Mouse (Mus musculus): ENCODE results near the gene Szt2. TPM values are rescaled to one million over a fixed set of nuclear protein-coding genes. Genes with fewer than 3 reads are reported as not detected.
A peak's percentile ranks its signal among the peaks of the same experiment; 100 is the strongest.

Szt2 gene
- polyA plus RNA-seq, 1 experiment: 47.0 TPM

GRCm38 (mm10) chr4:118367551-118367950 is 41.5 kb downstream of the Szt2 start:
- no peaks in the 10 kb centered on the region for H3K4me1 ChIP-seq (ENCODE audit: control insufficient read depth, insufficient read depth, insufficient read length)
- H3K27ac ChIP-seq (ENCODE audit: insufficient read depth, low read length): no peak overlapping the region
- H3K27me3 ChIP-seq (ENCODE audit: control insufficient read depth, insufficient read depth, low read length): no peaks in the 10 kb centered on the region
- H3K36me3 ChIP-seq (ENCODE audit: control insufficient read depth, insufficient read depth, low read length): peaks cover 42% of the 10 kb centered on the region
- H3K4me3 ChIP-seq (ENCODE audit: extremely low read depth, insufficient read depth, insufficient read length): no peak overlapping the region
- TF ChIP-seq CTCF (IDR thresholded peaks at IDR 0.05; ENCODE audit: extremely low read depth, insufficient read depth, insufficient read length, insufficient replicate concordance): no peak
- TF ChIP-seq POLR2A (IDR thresholded peaks at IDR 0.05; ENCODE audit: low read depth, low read length): no peak
- DNase-seq (ENCODE audit: low read depth in 1 of 2, low spot score in 2 of 2): no peak
- 90% methylated on average over 12 of the region's 12 CpGs for WGBS

- peaks cover 32% of the 10 kb centered on the region for H3K36me3 ChIP-seq (ENCODE audit: control insufficient read depth, insufficient read depth, low read length)
- 87% methylated on average over 14 of the region's 14 CpGs for WGBS
Observed at GRCm38 (mm10) chr4:118365991-118366390, 43.1 kb downstream of the Szt2 start.

GRCm38 (mm10) chr4:118364641-118365040 is 44.4 kb downstream of the Szt2 start:
- Histone ChIP-seq H3K27me3 (ENCODE audit: control insufficient read depth, insufficient read depth, low read length) (no peaks in the 10 kb centered on the region), H3K36me3 (ENCODE audit: control insufficient read depth, insufficient read depth, low read length) (peaks cover 26% of the 10 kb centered on the region), H3K4me3 (ENCODE audit: extremely low read depth, insufficient read depth, insufficient read length) (no peak overlapping the region), H3K4me1 (ENCODE audit: control insufficient read depth, insufficient read depth, insufficient read length) (peaks cover 4% of the 10 kb centered on the region; the same call in 1 of the 2 replicates), H3K27ac (ENCODE audit: insufficient read depth, low read length) (no peak overlapping the region)
- no peak for DNase-seq (ENCODE audit: low read depth in 1 of 2, low spot score in 2 of 2)
- 97% methylated on average over 13 of the region's 13 CpGs for WGBS
- TF ChIP-seq CTCF (IDR thresholded peaks at IDR 0.05; ENCODE audit: extremely low read depth, insufficient read depth, insufficient read length, insufficient replicate concordance) (no peak), POLR2A (IDR thresholded peaks at IDR 0.05; ENCODE audit: low read depth, low read length) (no peak)

More at GRCm38 (mm10) chr4:118365991-118366390, 43.1 kb downstream of the Szt2 start:
- no peak for DNase-seq (ENCODE audit: low read depth in 1 of 2, low spot score in 2 of 2)
- Histone ChIP-seq H3K4me1 (ENCODE audit: control insufficient read depth, insufficient read depth, insufficient read length) (no peaks in the 10 kb centered on the region), H3K27me3 (ENCODE audit: control insufficient read depth, insufficient read depth, low read length) (no peaks in the 10 kb centered on the region), H3K4me3 (ENCODE audit: extremely low read depth, insufficient read depth, insufficient read length) (no peak overlapping the region), H3K27ac (ENCODE audit: insufficient read depth, low read length) (no peak overlapping the region)
- TF ChIP-seq CTCF (IDR thresholded peaks at IDR 0.05; ENCODE audit: extremely low read depth, insufficient read depth, insufficient read length, insufficient replicate concordance) (no peak), POLR2A (IDR thresholded peaks at IDR 0.05; ENCODE audit: low read depth, low read length) (no peak)

- H3K27me3 ChIP-seq (ENCODE audit: control insufficient read depth, insufficient read depth, low read length): no peaks in the 10 kb centered on the region
- WGBS: 95% methylated on average over 3 of the region's 3 CpGs
- H3K4me1 ChIP-seq (ENCODE audit: control insufficient read depth, insufficient read depth, insufficient read length): peaks cover 4% of the 10 kb centered on the region; the same call in 1 of the 2 replicates
- no peak for DNase-seq (ENCODE audit: low read depth in 1 of 2, low spot score in 2 of 2)
- TF ChIP-seq CTCF (IDR thresholded peaks at IDR 0.05; ENCODE audit: extremely low read depth, insufficient read depth, insufficient read length, insufficient replicate concordance) (no peak), POLR2A (IDR thresholded peaks at IDR 0.05; ENCODE audit: low read depth, low read length) (no peak)
- no peak overlapping the region for H3K4me3 ChIP-seq (ENCODE audit: extremely low read depth, insufficient read depth, insufficient read length)
- H3K27ac ChIP-seq (ENCODE audit: insufficient read depth, low read length): no peak overlapping the region
- peaks cover 23% of the 10 kb centered on the region for H3K36me3 ChIP-seq (ENCODE audit: control insufficient read depth, insufficient read depth, low read length)
Observed at GRCm38 (mm10) chr4:118363985-118364384, 45.1 kb downstream of the Szt2 start.

- no peak for DNase-seq (ENCODE audit: low read depth in 1 of 2, low spot score in 2 of 2)
- 98% methylated on average over 6 of the region's 6 CpGs for WGBS
- peaks cover 21% of the 10 kb centered on the region for H3K36me3 ChIP-seq (ENCODE audit: control insufficient read depth, insufficient read depth, low read length)
- H3K27ac ChIP-seq (ENCODE audit: insufficient read depth, low read length): no peak overlapping the region
- TF ChIP-seq POLR2A (IDR thresholded peaks at IDR 0.05; ENCODE audit: low read depth, low read length): no peak
- TF ChIP-seq CTCF (IDR thresholded peaks at IDR 0.05; ENCODE audit: extremely low read depth, insufficient read depth, insufficient read length, insufficient replicate concordance): no peak
- H3K4me3 ChIP-seq (ENCODE audit: extremely low read depth, insufficient read depth, insufficient read length): no peak overlapping the region
- peaks cover 4% of the 10 kb centered on the region; the same call in 1 of the 2 replicates for H3K4me1 ChIP-seq (ENCODE audit: control insufficient read depth, insufficient read depth, insufficient read length)
- no peaks in the 10 kb centered on the region for H3K27me3 ChIP-seq (ENCODE audit: control insufficient read depth, insufficient read depth, low read length)
Observed at GRCm38 (mm10) chr4:118362879-118363278, 46.2 kb downstream of the Szt2 start.

- Histone ChIP-seq H3K36me3 (ENCODE audit: control insufficient read depth, insufficient read depth, low read length) (peaks cover 17% of the 10 kb centered on the region), H3K27ac (ENCODE audit: insufficient read depth, low read length) (no peak overlapping the region), H3K4me1 (ENCODE audit: control insufficient read depth, insufficient read depth, insufficient read length) (peaks cover 4% of the 10 kb centered on the region; the same call in 1 of the 2 replicates), H3K27me3 (ENCODE audit: control insufficient read depth, insufficient read depth, low read length) (no peaks in the 10 kb centered on the region), H3K4me3 (ENCODE audit: extremely low read depth, insufficient read depth, insufficient read length) (no peak overlapping the region)
- WGBS: 91% methylated on average over 5 of the region's 5 CpGs
- TF ChIP-seq POLR2A (IDR thresholded peaks at IDR 0.05; ENCODE audit: low read depth, low read length) (no peak), CTCF (IDR thresholded peaks at IDR 0.05; ENCODE audit: extremely low read depth, insufficient read depth, insufficient read length, insufficient replicate concordance) (no peak)
- no peak for DNase-seq (ENCODE audit: low read depth in 1 of 2, low spot score in 2 of 2)
Observed at GRCm38 (mm10) chr4:118361451-118361850, 47.6 kb downstream of the Szt2 start.

GRCm38 (mm10) chr4:118359896-118360720 is 49.0 kb downstream of the Szt2 start:
- H3K27me3 ChIP-seq (ENCODE audit: control insufficient read depth, insufficient read depth, low read length): no peaks in the 10 kb centered on the region
- H3K4me3 ChIP-seq (ENCODE audit: extremely low read depth, insufficient read depth, insufficient read length): peak overlapping the region; percentile 76
- peaks cover 4% of the 10 kb centered on the region; the same call in 1 of the 2 replicates for H3K4me1 ChIP-seq (ENCODE audit: control insufficient read depth, insufficient read depth, insufficient read length)
- peaks cover 15% of the 10 kb centered on the region for H3K36me3 ChIP-seq (ENCODE audit: control insufficient read depth, insufficient read depth, low read length)
- 3% methylated on average over 54 of the region's 54 CpGs for WGBS
- peak overlapping the region; percentile 50 for H3K27ac ChIP-seq (ENCODE audit: insufficient read depth, low read length)
- TF ChIP-seq CTCF (IDR thresholded peaks at IDR 0.05; ENCODE audit: extremely low read depth, insufficient read depth, insufficient read length, insufficient replicate concordance) (no peak), POLR2A (IDR thresholded peaks at IDR 0.05; ENCODE audit: low read depth, low read length) (no peak; the same call in 1 of the 2 replicates)
- DNase-seq (ENCODE audit: low read depth in 1 of 2, low spot score in 2 of 2): peak in 1 of 2 experiments; percentile 63

Data from spleen, adult 2 months (tissue).